Mouse (Mus musculus): ENCODE results near the gene Gad1.

DNA sequence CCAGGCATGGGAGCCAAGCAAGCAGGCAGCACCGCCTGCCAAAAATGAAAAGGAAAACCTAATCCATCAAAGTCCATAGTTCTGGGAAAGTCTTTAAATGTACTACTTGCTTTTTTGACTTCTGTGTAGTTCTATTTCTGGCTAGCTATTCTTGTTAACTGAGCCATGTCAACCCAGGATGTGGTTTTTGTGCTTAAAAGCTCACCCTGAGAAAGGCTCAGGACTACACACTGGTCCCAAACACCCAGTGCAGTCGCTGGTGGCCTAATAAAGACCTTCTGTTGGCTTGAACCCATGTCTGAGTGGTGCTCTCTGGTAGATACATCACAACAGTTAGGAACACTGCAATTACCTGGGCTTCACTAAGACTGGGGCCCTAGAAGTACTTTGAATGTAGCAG lies 1.4 kb upstream of the Gad1 start:
- TF ChIP-seq CTCF (IDR thresholded peaks at IDR 0.05; ENCODE audit: control insufficient read depth, insufficient read depth, low read length), result no peak
- no peak for TF ChIP-seq POLR2A (IDR thresholded peaks at IDR 0.05; ENCODE audit: borderline replicate concordance, control insufficient read depth, low read depth, low read length)
